Mouse (Mus musculus) erythroblast, adult 5-6 weeks (primary cell): ENCODE data around the gene Crip2. TPM values are rescaled to one million over a fixed set of nuclear protein-coding genes. Genes with fewer than 3 reads are reported as not detected.

Experiments used
- ATAC-seq: replicated peaks from 2 replicates; pipeline ENCODE4 v1.8.0; 2016; ENCODE audit warnings: moderate number of reproducible peaks, mild to moderate bottlenecking, moderate TSS enrichment, inconsistent platforms; ENCODE audit not compliant: poor library complexity, low FRiP score, severe bottlenecking
- total RNA-seq, 2 experiments: library from RNA; stranded (forward) in 1 of 2; stranded (reverse) in 1 of 2; fragments of 150-400 nt in 1 of 2; fragments of 200-764, 138-1000 nt in 1 of 2; gene quantifications; 2 replicates each; pipeline versions ENCODE4 v1.2.3 to v1.2.4; 2015 to 2017; ENCODE audit warnings: low replicate concordance in 2 of 2

Crip2 gene
- total RNA-seq, 2 experiments from 2014 or later, result 3.6 to 6.9 TPM

GRCm38 (mm10) chr12:113157971-113158370 lies 17.9 kb downstream of the Crip2 start:
- no peak for ATAC-seq

- peak; percentile 7; the same call in 1 of the 2 replicates for ATAC-seq
These were observed 23.5 kb downstream of the Crip2 start for GRCm38 (mm10) chr12:113163561-113164006.

- ATAC-seq, result no peak
These were observed 28.0 kb downstream of the Crip2 start for GRCm38 (mm10) chr12:113168031-113168536.

- ATAC-seq, result no peak
These were observed 37.1 kb downstream of the Crip2 start for GRCm38 (mm10) chr12:113176960-113177725.

- no peak for ATAC-seq
These were observed 41.0 kb downstream of the Crip2 start for GRCm38 (mm10) chr12:113181020-113181419.

- ATAC-seq, result no peak
These were observed 44.9 kb downstream of the Crip2 start for GRCm38 (mm10) chr12:113184945-113185344.

GRCm38 (mm10) chr12:113185442-113186291 lies 45.6 kb downstream of the Crip2 start, which contains the start of gene Tmem121:
Gene Tmem121 (plus strand): TSS chr12:113185930.
- no peak for ATAC-seq

- ATAC-seq, result no peak
These were observed 46.4 kb downstream of the Crip2 start for GRCm38 (mm10) chr12:113186326-113187010.

GRCm38 (mm10) chr12:113187011-113187375 lies 47.0 kb downstream of the Crip2 start:
- no peak for ATAC-seq

GRCm38 (mm10) chr12:113187584-113188295 lies 47.7 kb downstream of the Crip2 start:
- ATAC-seq, result no peak; the same call in 1 of the 2 replicates

- ATAC-seq, result no peak
These were observed 48.5 kb downstream of the Crip2 start for GRCm38 (mm10) chr12:113188349-113189055.

GRCm38 (mm10) chr12:113193423-113193822 lies 53.4 kb downstream of the Crip2 start:
- no peak for ATAC-seq

Other genes with a start within 250 kb of the Crip2 start
- not detected in 2 replicates for gene Jag2, start 210.5 kb upstream of the Crip2 start, total RNA-seq (2015; ENCODE audit: low replicate concordance)
- not detected in 2 replicates for gene Jag2, start 210.5 kb upstream of the Crip2 start, total RNA-seq (2017; ENCODE audit: low replicate concordance)
- 2.7 TPM in 1 of 2 replicates, not detected in the other for gene Nudt14, start 198.1 kb upstream of the Crip2 start, total RNA-seq (2015; ENCODE audit: low replicate concordance)
- 1.1 TPM in 1 of 2 replicates, not detected in the other for gene Nudt14, start 198.1 kb upstream of the Crip2 start, total RNA-seq (2017; ENCODE audit: low replicate concordance)
- 2.3 TPM in 1 of 2 replicates, not detected in the other for gene Btbd6, start 163.8 kb upstream of the Crip2 start, total RNA-seq (2015; ENCODE audit: low replicate concordance)
- gene Btbd6, start 163.8 kb upstream of the Crip2 start, total RNA-seq (2017; ENCODE audit: low replicate concordance), result 1.9 and 2.9 TPM in 2 replicates
- gene Brf1, start 139.5 kb upstream of the Crip2 start, total RNA-seq (2015; ENCODE audit: low replicate concordance), result 14.6 and 20.9 TPM in 2 replicates
- gene Brf1, start 139.5 kb upstream of the Crip2 start, total RNA-seq (2017; ENCODE audit: low replicate concordance), result 35.9 and 52.0 TPM in 2 replicates
- 10.7 and 18.3 TPM in 2 replicates for gene Pacs2, start 125.7 kb upstream of the Crip2 start, total RNA-seq (2015; ENCODE audit: low replicate concordance)
- gene Pacs2, start 125.7 kb upstream of the Crip2 start, total RNA-seq (2017; ENCODE audit: low replicate concordance), result 12.7 and 14.5 TPM in 2 replicates
- not detected in 2 replicates for gene Tex22, start 65.7 kb upstream of the Crip2 start, total RNA-seq (2015; ENCODE audit: low replicate concordance)
- gene Tex22, start 65.7 kb upstream of the Crip2 start, total RNA-seq (2017; ENCODE audit: low replicate concordance), result 0.42 TPM in 1 of 2 replicates, not detected in the other
- 14.8 and 15.0 TPM in 2 replicates for gene Mta1, start 42.0 kb upstream of the Crip2 start, total RNA-seq (2015; ENCODE audit: low replicate concordance)
- gene Mta1, start 42.0 kb upstream of the Crip2 start, total RNA-seq (2017; ENCODE audit: low replicate concordance), result 8.5 and 13.6 TPM in 2 replicates
- 111 and 139 TPM in 2 replicates for gene Crip1, start 6.1 kb downstream of the Crip2 start, total RNA-seq (2015; ENCODE audit: low replicate concordance)
- 75.3 and 179 TPM in 2 replicates for gene Crip1, start 6.1 kb downstream of the Crip2 start, total RNA-seq (2017; ENCODE audit: low replicate concordance)
- gene Tedc1, start 16.2 kb downstream of the Crip2 start, total RNA-seq (2015; ENCODE audit: low replicate concordance), result 1.0 and 1.9 TPM in 2 replicates
- gene Tedc1, start 16.2 kb downstream of the Crip2 start, total RNA-seq (2017; ENCODE audit: low replicate concordance), result 7.5 and 8.2 TPM in 2 replicates
- not detected in 2 replicates for gene Tmem121, start 45.7 kb downstream of the Crip2 start, total RNA-seq (2015; ENCODE audit: low replicate concordance)
- 1.0 TPM in 1 of 2 replicates, not detected in the other for gene Tmem121, start 45.7 kb downstream of the Crip2 start, total RNA-seq (2017; ENCODE audit: low replicate concordance)